Mouse (Mus musculus) hindbrain, embryonic 16.5 days (tissue): ENCODE measurements around the gene Atp5g2. TPM values are rescaled to one million over a fixed set of nuclear protein-coding genes. Genes with fewer than 3 reads are reported as not detected.

ENCODE experiments used
- ATAC-seq: fragments of 200-750 bp; cut with Nextera tagmentation; 2 replicates; pipeline ENCODE4 v1.8.0; 2017; ENCODE audit warnings: moderate TSS enrichment, moderate library complexity
- H3K27ac ChIP-seq: fragments of 300-500 bp; sonication (generic); 2 replicates; pipeline ENCODE4 v1.5.1; 2014; ENCODE audit warnings: low read depth, mild to moderate bottlenecking, control low read depth, low read length, moderate library complexity
- H3K27me3 ChIP-seq: fragments of 300-500 bp; sonication (generic); replicated peaks from 2 replicates; pipeline ENCODE4 v1.6.1; 2014; ENCODE audit warnings: low read length; ENCODE audit not compliant: control insufficient read depth, insufficient read depth
- H3K36me3 ChIP-seq: fragments of 300-500 bp; sonication (generic); 2 replicates; pipeline ENCODE4 v1.6.1; 2014; ENCODE audit warnings: mild to moderate bottlenecking, low read length, moderate library complexity, mixed read lengths; ENCODE audit not compliant: control insufficient read depth, insufficient read depth
- H3K4me1 ChIP-seq: fragments of 300-500 bp; sonication (generic); 2 replicates; pipeline ENCODE4 v1.6.1; 2014; ENCODE audit warnings: low read depth, low read length; ENCODE audit not compliant: control insufficient read depth, insufficient read depth
- H3K4me2 ChIP-seq: fragments of 300-500 bp; sonication (generic); 2 replicates; pipeline ENCODE4 v1.6.1; 2014; ENCODE audit warnings: mild to moderate bottlenecking, low read length, control low read depth, moderate library complexity
- H3K4me3 ChIP-seq: fragments of 300-500 bp; sonication (generic); 2 replicates; pipeline ENCODE4 v1.5.1; 2014; ENCODE audit warnings: mild to moderate bottlenecking, low read length, control low read depth, moderate library complexity
- H3K9ac ChIP-seq: fragments of 300-500 bp; sonication (generic); 2 replicates; pipeline ENCODE4 v1.6.1; 2014; ENCODE audit warnings: low read depth, mild to moderate bottlenecking, control low read depth, low read length, moderate library complexity
- H3K9me3 ChIP-seq: fragments of 300-500 bp; sonication (generic); 2 replicates; pipeline ENCODE4 v1.6.1; 2014; ENCODE audit warnings: mild to moderate bottlenecking, low read length, moderate library complexity; ENCODE audit not compliant: control insufficient read depth
- WGBS: fragments of 180-500 bp; shearing (Covaris S2); extraction: QIAGEN DNeasy Blood & Tissue Kit; methylation state at CpG from one replicate; pipeline ENCODE4 v1.1.7; 2014; 5-methylcytosine and 5-hydroxymethylcytosine counted together
- polyA plus RNA-seq: library from polyadenylated mRNA; unstranded; fragments of >200 nt; fragmentation: Nextera tagmentation; extraction: Ambion mirVana; gene quantifications from 2 replicates; pipeline ENCODE4 v1.2.1, GENCODE M21; 2015

Atp5g2 gene
- 41.0 and 50.2 TPM in 2 replicates for polyA plus RNA-seq

DNA sequence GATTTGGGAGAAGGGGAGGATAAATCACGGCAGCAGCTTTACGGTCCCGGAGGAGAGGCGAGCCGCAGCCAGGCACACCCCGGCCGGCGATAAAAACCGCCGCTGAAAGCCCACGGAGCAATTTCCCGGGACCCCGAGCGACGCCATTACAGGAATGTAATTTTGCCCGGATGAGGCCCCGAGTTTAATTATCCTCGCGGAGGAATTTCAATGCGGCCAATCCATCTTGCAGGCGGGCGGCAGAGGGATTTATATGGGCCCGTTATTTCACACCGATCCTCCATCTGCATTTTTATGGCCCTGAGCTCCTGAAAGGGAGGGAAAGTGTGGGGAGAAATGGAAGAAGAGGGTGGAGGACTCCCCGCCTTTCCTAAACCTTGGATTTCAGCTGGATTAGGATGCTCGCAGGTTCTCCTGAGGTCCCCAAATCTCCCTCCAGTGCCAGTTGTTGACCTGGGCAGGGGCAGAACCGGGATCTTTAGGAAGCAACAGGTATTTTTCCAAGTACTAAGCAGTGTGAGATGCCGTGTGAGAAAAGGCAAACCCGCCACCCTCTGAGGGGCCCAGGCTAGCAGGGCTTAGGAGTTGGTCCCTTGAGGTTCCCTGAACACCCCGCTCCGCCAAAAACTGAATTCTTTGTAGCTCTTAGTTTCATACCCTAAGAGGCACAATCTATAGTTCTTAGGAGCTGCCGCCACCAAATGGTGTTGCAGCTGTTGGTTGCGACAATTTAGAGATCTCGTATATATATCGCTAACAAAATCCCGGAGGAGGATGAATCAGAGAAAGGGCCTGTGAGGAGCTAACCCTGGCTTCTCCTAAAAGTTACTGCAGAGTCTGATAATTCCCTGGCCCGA is at the start of gene Atp5g2:
Atp5g2 (minus strand) TSS at position 138 of the 857 bp plus-strand sequence.
- H3K9ac ChIP-seq, result peak within 1 kb of the TSS; percentile 76
- no peaks in the 10 kb centered on the region; the same call in 1 of the 2 replicates for H3K36me3 ChIP-seq
- peak within 1 kb of the TSS; percentile 97 for H3K27ac ChIP-seq
- peak within 1 kb of the TSS; percentile 47 for H3K4me3 ChIP-seq
- peak within 1 kb of the TSS; percentile 74 for H3K4me2 ChIP-seq
- H3K9me3 ChIP-seq, result no peaks in the 10 kb centered on the region
- ATAC-seq, result no peak
- H3K27me3 ChIP-seq, result no peaks in the 10 kb centered on the region
- H3K4me1 ChIP-seq, result peaks cover 24% of the 10 kb centered on the region
- 3% methylated on average over 37 of the region's 37 CpGs for WGBS

- Histone ChIP-seq H3K27ac (peak overlapping the region; percentile 66; the same call in 1 of the 2 replicates), H3K4me3 (peak overlapping the region; percentile 79), H3K4me1 (peaks cover 10% of the 10 kb centered on the region), H3K27me3 (no peaks in the 10 kb centered on the region), H3K9ac (peak overlapping the region; percentile 74), H3K36me3 (peaks cover 4% of the 10 kb centered on the region; the same call in 1 of the 2 replicates), H3K9me3 (no peaks in the 10 kb centered on the region), H3K4me2 (peak overlapping the region; percentile 68)
- WGBS, result 18% methylated on average over 14 of the region's 14 CpGs
- ATAC-seq, result no peak
Measured at GRCm38 (mm10) chr15:102721016-102721898, 49.1 kb upstream of the Atp5g2 start.

- no peak; the same call in 1 of the 2 replicates for ATAC-seq
- Histone ChIP-seq H3K36me3 (peaks cover 28% of the 10 kb centered on the region), H3K27ac (no peak overlapping the region), H3K27me3 (no peaks in the 10 kb centered on the region), H3K9me3 (no peaks in the 10 kb centered on the region), H3K4me3 (no peak overlapping the region), H3K9ac (no peak overlapping the region), H3K4me1 (peaks cover 7% of the 10 kb centered on the region), H3K4me2 (no peak overlapping the region)
- 63% methylated on average over 12 of the region's 12 CpGs for WGBS
Measured at GRCm38 (mm10) chr15:102716132-102716531, 44.0 kb upstream of the Atp5g2 start.

DNA sequence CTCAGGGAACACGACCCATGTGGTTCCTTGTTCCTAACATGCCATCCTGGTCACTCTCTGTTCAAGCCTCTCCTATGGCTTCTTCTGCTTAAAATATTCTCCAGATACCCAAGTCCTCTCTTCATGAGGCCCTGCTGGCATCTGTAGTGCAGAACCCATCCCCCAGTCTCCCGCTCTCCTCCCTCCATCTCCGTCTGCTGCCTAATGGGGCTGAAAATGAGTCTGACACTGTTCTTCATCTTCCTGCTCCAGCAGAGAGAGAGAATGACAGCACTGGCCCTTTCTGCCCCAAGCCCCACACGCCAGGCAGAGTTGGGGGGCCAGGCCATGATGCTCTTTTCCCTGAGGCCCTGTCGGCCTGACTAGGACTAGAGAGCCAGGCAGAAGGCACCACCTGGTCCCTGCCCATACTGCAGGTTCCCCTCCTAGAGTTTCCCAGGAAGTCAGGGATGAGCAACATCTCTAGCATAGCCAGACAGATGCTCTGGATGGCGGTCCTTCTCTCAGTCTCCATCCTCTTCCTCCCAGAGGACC is 35.7 kb upstream of the Atp5g2 start:
- H3K27ac ChIP-seq, result peak overlapping the region; percentile 54; the same call in 1 of the 2 replicates
- H3K4me2 ChIP-seq, result no peak overlapping the region
- H3K9me3 ChIP-seq, result no peaks in the 10 kb centered on the region
- H3K27me3 ChIP-seq, result no peaks in the 10 kb centered on the region
- H3K36me3 ChIP-seq, result peaks cover 41% of the 10 kb centered on the region
- H3K4me3 ChIP-seq, result no peak overlapping the region
- no peak overlapping the region; the same call in 1 of the 2 replicates for H3K9ac ChIP-seq
- WGBS, result 43% methylated on average over 6 of the region's 6 CpGs
- peaks cover 18% of the 10 kb centered on the region for H3K4me1 ChIP-seq
- 0 out of 2 replicates have a peak, but pooled peaks have one; percentile 19 for ATAC-seq

DNA sequence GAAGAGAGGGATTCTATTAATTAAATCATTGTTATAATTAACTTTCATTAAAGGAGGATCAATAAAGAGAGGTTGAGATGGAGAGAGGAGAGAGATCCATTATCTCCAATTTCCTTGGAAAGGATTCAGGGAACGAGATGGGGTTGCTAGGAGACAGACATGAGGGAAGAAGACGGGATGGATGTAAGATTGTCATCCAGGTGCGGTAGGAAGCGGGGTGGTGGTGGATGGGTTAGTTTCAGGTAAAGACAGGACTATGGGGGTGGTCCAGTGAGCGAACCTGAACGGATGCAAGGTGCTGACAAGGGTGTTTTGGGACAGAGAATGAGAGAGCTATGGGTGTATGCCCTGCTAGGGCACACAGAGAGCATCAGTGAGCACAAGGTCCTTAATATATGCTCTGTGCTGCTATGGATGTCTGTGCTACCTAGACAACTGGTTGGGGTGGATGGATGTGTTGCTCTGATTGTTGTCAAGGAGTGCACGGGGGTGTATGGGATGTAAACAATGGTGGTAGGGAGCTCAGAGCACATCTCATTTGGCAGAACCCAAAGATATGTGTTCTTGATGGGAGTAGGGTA is 33.9 kb upstream of the Atp5g2 start:
- peaks cover 18% of the 10 kb centered on the region for H3K4me1 ChIP-seq
- H3K9ac ChIP-seq, result no peak overlapping the region
- no peaks in the 10 kb centered on the region for H3K9me3 ChIP-seq
- peak; percentile 37 for ATAC-seq
- H3K4me2 ChIP-seq, result no peak overlapping the region; the same call in 1 of the 2 replicates
- no peak overlapping the region for H3K4me3 ChIP-seq
- no peaks in the 10 kb centered on the region for H3K27me3 ChIP-seq
- 47% methylated on average over 7 of the region's 7 CpGs for WGBS
- H3K27ac ChIP-seq, result peak overlapping the region; percentile 70
- H3K36me3 ChIP-seq, result peaks cover 29% of the 10 kb centered on the region

- peaks cover 18% of the 10 kb centered on the region for H3K4me1 ChIP-seq
- ATAC-seq, result peak; percentile 70
- H3K9me3 ChIP-seq, result no peaks in the 10 kb centered on the region
- 27% methylated on average over 9 of the region's 9 CpGs for WGBS
- H3K36me3 ChIP-seq, result peaks cover 25% of the 10 kb centered on the region
- H3K4me2 ChIP-seq, result no peak overlapping the region
- no peak overlapping the region for H3K9ac ChIP-seq
- H3K4me3 ChIP-seq, result no peak overlapping the region
- peak overlapping the region; percentile 70 for H3K27ac ChIP-seq
- H3K27me3 ChIP-seq, result no peaks in the 10 kb centered on the region; the same call in 1 of the 2 replicates
Measured at GRCm38 (mm10) chr15:102705226-102705894, 33.2 kb upstream of the Atp5g2 start.

GRCm38 (mm10) chr15:102704806-102705205 is 32.7 kb upstream of the Atp5g2 start:
- Histone ChIP-seq H3K4me2 (no peak overlapping the region), H3K4me1 (peaks cover 18% of the 10 kb centered on the region), H3K9ac (no peak overlapping the region), H3K36me3 (peaks cover 22% of the 10 kb centered on the region), H3K27ac (peak overlapping the region; percentile 70), H3K9me3 (no peaks in the 10 kb centered on the region), H3K4me3 (no peak overlapping the region), H3K27me3 (no peaks in the 10 kb centered on the region; the same call in 1 of the 2 replicates)
- WGBS, result 67% methylated on average over 5 of the region's 5 CpGs
- ATAC-seq, result no peak; the same call in 1 of the 2 replicates

GRCm38 (mm10) chr15:102702972-102703371 is 30.8 kb upstream of the Atp5g2 start:
- H3K4me1 ChIP-seq, result peaks cover 16% of the 10 kb centered on the region
- ATAC-seq, result no peak
- WGBS, result 94% methylated on average over 3 of the region's 3 CpGs
- H3K27ac ChIP-seq, result no peak overlapping the region
- H3K9me3 ChIP-seq, result no peaks in the 10 kb centered on the region
- H3K4me3 ChIP-seq, result no peak overlapping the region
- peaks cover 1% of the 10 kb centered on the region for H3K27me3 ChIP-seq
- no peak overlapping the region for H3K9ac ChIP-seq
- no peak overlapping the region for H3K4me2 ChIP-seq
- peaks cover 10% of the 10 kb centered on the region; the same call in 1 of the 2 replicates for H3K36me3 ChIP-seq
